Mouse (Mus musculus) frontal cortex, adult 2 months (tissue): ENCODE measurements around the gene Fuca2. TPM values are rescaled to one million over a fixed set of nuclear protein-coding genes. Genes with fewer than 3 reads are reported as not detected.

Source experiments
- DNase-seq, 2 experiments: peaks; one replicate each; pipeline ENCODE4 v3.0.0; 2022; ENCODE audit warnings: low spot score in 1 of 2; ENCODE audit errors: extremely low spot score in 1 of 2
- polyA plus RNA-seq: library from polyadenylated mRNA; depleted of rRNA; stranded (reverse); fragments of >200 nt; gene quantifications from 2 replicates; pipeline ENCODE4 v1.2.3, GENCODE M21; 2012; rRNA removed

The Fuca2 gene
- polyA plus RNA-seq, 1 experiment, result 49.9 TPM

GRCm38 (mm10) chr10:13528155-13528554, 28.8 kb downstream of the Fuca2 start:
- DNase-seq, result no peak

GRCm38 (mm10) chr10:13534751-13535150, 35.4 kb downstream of the Fuca2 start:
- DNase-seq, result no peak

GRCm38 (mm10) chr10:13536706-13537105, 37.4 kb downstream of the Fuca2 start:
- DNase-seq, result no peak

GRCm38 (mm10) chr10:13539769-13540333, 40.5 kb downstream of the Fuca2 start:
- DNase-seq, result no peak

GRCm38 (mm10) chr10:13541721-13542120, 42.4 kb downstream of the Fuca2 start:
- DNase-seq, result no peak

- DNase-seq, result peak; percentile 67 to 89
Measured at GRCm38 (mm10) chr10:13552646-13553497, 53.5 kb downstream of the Fuca2 start, which contains the start of the genes Adat2 and Pex3. Gene Adat2 (plus strand): TSS chr10:13552894. Gene Pex3 (minus strand): TSS chr10:13553142.

GRCm38 (mm10) chr10:13553498-13553985, 54.2 kb downstream of the Fuca2 start:
- DNase-seq, result no peak

GRCm38 (mm10) chr10:13554316-13554715, 55.0 kb downstream of the Fuca2 start:
- DNase-seq, result no peak

- no peak for DNase-seq
Measured at GRCm38 (mm10) chr10:13560014-13560674, 60.8 kb downstream of the Fuca2 start.

- DNase-seq, result peak in 1 of 2 experiments; percentile 86
Measured at GRCm38 (mm10) chr10:13564364-13565079, 65.2 kb downstream of the Fuca2 start.

GRCm38 (mm10) chr10:13565080-13565448, 65.7 kb downstream of the Fuca2 start:
- DNase-seq, result no peak

- no peak for DNase-seq
Measured at GRCm38 (mm10) chr10:13566393-13566792, 67.1 kb downstream of the Fuca2 start.

Other genes starting within 250 kb of the Fuca2 start
- gene Phactr2, start 25.1 kb upstream of the Fuca2 start, polyA plus RNA-seq, result 14.5 and 16.0 TPM in 2 replicates
- 7.7 and 8.1 TPM in 2 replicates for gene Adat2, start 53.4 kb downstream of the Fuca2 start, polyA plus RNA-seq
- gene Pex3, start 53.6 kb downstream of the Fuca2 start, polyA plus RNA-seq, result 31.7 and 32.8 TPM in 2 replicates